Mouse (Mus musculus) forebrain, embryonic 14.5 days (tissue): Measurements from ENCODE around the gene Col13a1. TPM values are rescaled to one million over a fixed set of nuclear protein-coding genes. Genes with fewer than 3 reads are reported as not detected.

ENCODE experiments used
- ATAC-seq: fragments of 200-750 bp; cut with Nextera tagmentation; 2 replicates; pipeline ENCODE4 v1.8.0; 2017; ENCODE audit warnings: mild to moderate bottlenecking, moderate library complexity
- DNase-seq: peaks from one replicate; pipeline ENCODE4 v3.0.0-alpha.2; 2015; ENCODE audit warnings: low spot score
- H3K27ac ChIP-seq: fragments of 300-500 bp; sonication (generic); 2 replicates; pipeline ENCODE4 v1.5.1; 2014; ENCODE audit warnings: low read depth, mild to moderate bottlenecking, control low read depth, low read length, moderate library complexity
- H3K27me3 ChIP-seq: fragments of 300-500 bp; sonication (generic); replicated peaks from 2 replicates; pipeline ENCODE4 v1.6.1; 2014; ENCODE audit warnings: low read length, control low read depth, mixed read lengths; ENCODE audit not compliant: control insufficient read depth, insufficient read depth
- H3K36me3 ChIP-seq: fragments of 300-500 bp; sonication (generic); 2 replicates; pipeline ENCODE4 v1.6.1; 2014; ENCODE audit warnings: low read length, control low read depth; ENCODE audit not compliant: control insufficient read depth, insufficient read depth
- H3K4me1 ChIP-seq: fragments of 300-500 bp; sonication (generic); 2 replicates; pipeline ENCODE4 v1.6.1; 2014; ENCODE audit warnings: antibody characterized with exemption, low read length, control low read depth; ENCODE audit not compliant: control insufficient read depth, insufficient read depth
- H3K4me2 ChIP-seq: fragments of 300-500 bp; sonication (generic); 2 replicates; pipeline ENCODE4 v1.6.1; 2014; ENCODE audit warnings: mild to moderate bottlenecking, control low read depth, low read length
- H3K4me3 ChIP-seq: fragments of 300-500 bp; sonication (generic); 2 replicates; pipeline ENCODE4 v1.5.1; 2014; ENCODE audit warnings: low read depth, low read length, control low read depth
- H3K9ac ChIP-seq: fragments of 300-500 bp; sonication (generic); 2 replicates; pipeline ENCODE4 v1.6.1; 2014; ENCODE audit warnings: mild to moderate bottlenecking, low read length, control low read depth, moderate library complexity
- H3K9me3 ChIP-seq: fragments of 300-500 bp; sonication (generic); replicated peaks from 2 replicates; pipeline ENCODE4 v1.6.1; 2016; ENCODE audit warnings: low read length, control low read depth, mixed read lengths; ENCODE audit not compliant: control insufficient read depth
- WGBS: fragments of 180-500 bp; shearing (Covaris S2); extraction: QIAGEN DNeasy Blood & Tissue Kit; methylation state at CpG from one replicate; pipeline ENCODE4 v1.1.7; 2014; 5-methylcytosine and 5-hydroxymethylcytosine counted together
- polyA plus RNA-seq: library from polyadenylated mRNA; unstranded; fragments of >200 nt; fragmentation: Nextera tagmentation; extraction: Ambion mirVana; gene quantifications from 2 replicates; pipeline ENCODE4 v1.2.1, GENCODE M21; 2014

Col13a1 gene
- polyA plus RNA-seq, 1 experiment from 2014 or later = 0.41 TPM

- H3K27ac ChIP-seq = peak overlapping the region; percentile 54; the same call in 1 of the 2 replicates
- no peaks in the 10 kb centered on the region for H3K36me3 ChIP-seq
- no peak overlapping the region for H3K4me3 ChIP-seq
- no peak overlapping the region for H3K4me2 ChIP-seq
- ATAC-seq (no peak; the same call in 1 of the 2 replicates), DNase-seq (peak; percentile 62)
- no peaks in the 10 kb centered on the region for H3K9me3 ChIP-seq
- H3K27me3 ChIP-seq = no peaks in the 10 kb centered on the region
- H3K9ac ChIP-seq = no peak overlapping the region
- H3K4me1 ChIP-seq = no peaks in the 10 kb centered on the region
- WGBS = 74% methylated on average over 6 of the region's 6 CpGs
Measured at GRCm38 (mm10) chr10:61949542-61949941, 29.4 kb downstream of the Col13a1 start.

DNA sequence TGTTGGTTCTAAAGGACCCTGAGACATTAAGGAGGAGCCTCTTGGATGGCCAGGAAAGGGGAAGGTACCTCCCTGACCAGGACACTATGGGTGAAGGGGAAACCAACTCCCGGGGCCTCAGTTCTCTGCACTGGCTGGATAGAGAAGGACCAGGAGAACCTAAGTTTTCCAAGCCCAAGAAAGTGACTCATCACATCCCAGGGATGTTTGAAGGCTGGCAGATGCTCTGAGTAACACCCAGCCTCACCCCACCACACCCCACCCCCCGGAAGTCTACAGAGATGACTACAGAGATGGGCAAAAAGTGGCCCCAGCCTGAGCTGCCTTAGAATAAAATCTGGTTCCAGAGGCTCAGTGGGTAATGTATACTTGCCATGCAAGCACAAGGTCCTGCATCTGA, 34.5 kb downstream of the Col13a1 start:
- H3K36me3 ChIP-seq = no peaks in the 10 kb centered on the region
- H3K27me3 ChIP-seq = no peaks in the 10 kb centered on the region
- WGBS = 95% methylated on average over 2 of the region's 2 CpGs
- H3K4me3 ChIP-seq = no peak overlapping the region
- H3K27ac ChIP-seq = no peak overlapping the region
- H3K4me1 ChIP-seq = no peaks in the 10 kb centered on the region
- no peaks in the 10 kb centered on the region for H3K9me3 ChIP-seq
- ATAC-seq (no peak), DNase-seq (no peak)
- no peak overlapping the region for H3K4me2 ChIP-seq
- no peak overlapping the region for H3K9ac ChIP-seq

DNA sequence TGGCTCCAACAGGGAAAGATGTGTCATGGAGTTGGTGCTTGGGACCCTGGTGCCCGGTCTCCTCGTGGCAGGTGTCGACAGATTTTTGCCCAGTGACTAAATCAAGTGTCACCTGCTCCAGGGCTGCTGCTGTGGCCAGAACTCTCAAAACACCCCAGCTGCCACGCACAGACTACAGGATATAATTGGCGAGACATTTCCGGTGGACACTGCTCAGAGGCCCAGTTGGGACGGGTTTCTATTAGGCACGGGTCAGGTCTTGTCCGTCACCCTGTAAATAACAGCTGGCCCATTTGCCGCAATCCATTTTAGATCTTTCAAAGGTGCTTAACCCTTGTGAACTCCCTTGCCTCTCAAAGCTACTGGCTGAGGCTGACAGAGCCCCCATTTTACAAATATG, 35.4 kb downstream of the Col13a1 start:
- 81% methylated on average over 10 of the region's 10 CpGs for WGBS
- Histone ChIP-seq H3K27me3 (no peaks in the 10 kb centered on the region), H3K4me1 (no peaks in the 10 kb centered on the region), H3K36me3 (no peaks in the 10 kb centered on the region), H3K27ac (no peak overlapping the region), H3K4me3 (no peak overlapping the region), H3K4me2 (no peak overlapping the region), H3K9me3 (no peaks in the 10 kb centered on the region), H3K9ac (no peak overlapping the region)
- DNase-seq (no peak), ATAC-seq (no peak)

- H3K36me3 ChIP-seq = no peaks in the 10 kb centered on the region
- no peak for DNase-seq
- no peaks in the 10 kb centered on the region for H3K27me3 ChIP-seq
- H3K4me2 ChIP-seq = no peak overlapping the region
- no peak overlapping the region for H3K4me3 ChIP-seq
- no peaks in the 10 kb centered on the region for H3K9me3 ChIP-seq
- H3K9ac ChIP-seq = no peak overlapping the region
- WGBS = 66% methylated on average over 2 of the region's 2 CpGs
- no peak overlapping the region for H3K27ac ChIP-seq
- no peak for ATAC-seq
- no peaks in the 10 kb centered on the region for H3K4me1 ChIP-seq
Measured at GRCm38 (mm10) chr10:61942719-61943118, 36.2 kb downstream of the Col13a1 start.

- Histone ChIP-seq H3K36me3 (no peaks in the 10 kb centered on the region), H3K4me2 (peak overlapping the region; percentile 35), H3K9me3 (no peaks in the 10 kb centered on the region), H3K4me3 (0 out of 2 replicates have a peak overlapping the region, but pooled peaks have one; percentile 2), H3K27ac (no peak overlapping the region), H3K27me3 (peaks cover 14% of the 10 kb centered on the region), H3K4me1 (peaks cover 6% of the 10 kb centered on the region), H3K9ac (0 out of 2 replicates have a peak overlapping the region, but pooled peaks have one; percentile 3)
- DNase-seq (no peak), ATAC-seq (no peak)
- 2% methylated on average over 28 of the region's 28 CpGs for WGBS
Measured at GRCm38 (mm10) chr10:61936211-61937121, 42.4 kb downstream of the Col13a1 start.

- DNase-seq (no peak), ATAC-seq (no peak)
- Histone ChIP-seq H3K4me2 (no peak overlapping the region), H3K27ac (no peak overlapping the region), H3K9me3 (no peaks in the 10 kb centered on the region), H3K4me1 (peaks cover 4% of the 10 kb centered on the region), H3K4me3 (no peak overlapping the region), H3K9ac (no peak overlapping the region), H3K27me3 (peaks cover 6% of the 10 kb centered on the region; the same call in 1 of the 2 replicates), H3K36me3 (no peaks in the 10 kb centered on the region)
- WGBS = 81% methylated on average over 6 of the region's 6 CpGs
Measured at GRCm38 (mm10) chr10:61931678-61932077, 47.2 kb downstream of the Col13a1 start.

DNA sequence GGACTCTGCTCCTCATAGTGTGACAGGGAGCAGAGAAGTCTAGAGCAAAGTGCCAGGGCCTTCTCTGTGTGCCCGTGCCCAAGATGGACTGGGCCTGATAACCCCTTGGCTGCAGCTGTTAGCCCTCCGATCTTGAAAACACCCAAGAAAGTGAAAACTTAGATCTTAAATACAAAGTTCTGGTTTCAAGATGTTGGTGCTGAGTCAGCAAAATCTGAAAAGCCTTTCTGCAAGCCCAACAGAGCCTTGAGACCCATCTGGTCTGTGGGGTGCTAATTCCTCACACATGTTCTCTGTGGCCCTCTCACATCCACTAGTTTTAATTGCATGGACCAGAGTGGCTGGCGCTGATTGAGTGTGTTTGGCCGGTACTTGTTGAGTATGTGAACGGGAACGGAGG, 49.0 kb downstream of the Col13a1 start:
- no peak for DNase-seq
- ATAC-seq = no peak
- H3K4me2 ChIP-seq = no peak overlapping the region
- H3K9me3 ChIP-seq = no peaks in the 10 kb centered on the region
- 87% methylated on average over 6 of the region's 6 CpGs for WGBS
- no peak overlapping the region for H3K9ac ChIP-seq
- no peak overlapping the region for H3K4me3 ChIP-seq
- H3K27ac ChIP-seq = no peak overlapping the region
- no peaks in the 10 kb centered on the region for H3K4me1 ChIP-seq
- no peaks in the 10 kb centered on the region for H3K36me3 ChIP-seq
- H3K27me3 ChIP-seq = no peaks in the 10 kb centered on the region

DNA sequence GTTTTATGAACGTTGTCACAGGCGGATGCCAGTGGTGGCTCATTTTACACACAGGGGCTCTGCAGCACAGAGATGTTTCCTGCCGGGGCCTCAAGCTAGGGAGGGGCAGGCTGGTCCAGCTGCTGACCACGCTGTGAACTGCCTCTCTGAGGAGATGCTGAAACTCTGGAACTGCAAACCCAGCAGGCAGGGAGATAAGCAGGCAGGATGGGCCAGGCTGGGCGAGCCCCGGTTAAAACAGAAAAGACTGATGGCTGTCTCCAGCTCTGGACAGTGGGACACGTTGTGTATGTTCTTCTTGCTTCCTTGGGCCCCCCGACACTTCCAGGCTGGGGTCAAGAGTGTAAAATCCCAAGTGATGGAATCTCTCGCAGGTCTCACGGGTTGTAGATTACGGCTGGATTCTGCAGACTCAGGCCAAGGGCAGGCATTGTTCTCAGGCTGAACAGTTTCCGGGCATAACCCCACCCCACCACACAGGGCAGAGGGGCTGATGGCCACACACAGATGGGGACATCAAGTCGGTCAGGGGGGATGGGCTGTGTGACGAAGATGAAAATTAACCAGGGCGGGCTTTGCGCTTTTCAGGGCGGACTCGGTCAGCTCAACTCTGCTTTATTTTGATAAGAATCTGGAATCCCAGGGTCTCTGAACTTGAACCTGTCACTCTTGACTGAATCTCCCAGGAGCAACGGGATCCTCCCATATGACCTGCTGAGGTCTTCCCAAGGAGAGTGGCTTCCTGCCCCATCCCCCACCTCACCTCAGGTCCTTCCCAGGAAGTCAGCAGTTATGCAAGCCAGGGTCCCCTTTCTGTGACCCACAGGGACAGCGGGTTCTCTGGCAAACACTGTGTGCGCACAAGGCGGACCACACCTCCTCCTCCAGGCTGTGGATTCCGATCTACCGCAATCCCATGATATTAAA, 49.9 kb downstream of the Col13a1 start:
- H3K4me3 ChIP-seq = no peak overlapping the region
- WGBS = 20% methylated on average over 24 of the region's 24 CpGs
- no peak for ATAC-seq
- no peaks in the 10 kb centered on the region for H3K36me3 ChIP-seq
- H3K27ac ChIP-seq = no peak overlapping the region
- no peaks in the 10 kb centered on the region for H3K9me3 ChIP-seq
- H3K9ac ChIP-seq = no peak overlapping the region
- no peak for DNase-seq
- H3K27me3 ChIP-seq = no peaks in the 10 kb centered on the region
- H3K4me1 ChIP-seq = no peaks in the 10 kb centered on the region
- no peak overlapping the region for H3K4me2 ChIP-seq
